Mouse (Mus musculus) midbrain, embryonic 10.5 days (tissue): ENCODE results near the gene Rbl1. TPM values are rescaled to one million over a fixed set of nuclear protein-coding genes. Genes with fewer than 3 reads are reported as not detected.
"Not testable (repeated sequence)": the region's sequence is repeated elsewhere in the genome, so short reads cannot be mapped to it uniquely, and the experiment has no call there.

Source experiments
- DNase-seq: peaks from one replicate; pipeline ENCODE4 v3.0.0-alpha.2; 2017; ENCODE audit warnings: low spot score
- H3K27ac ChIP-seq: fragments of 300-500 bp; sonication (generic); replicated peaks from 2 replicates; pipeline ENCODE4 v1.5.1; 2016; ENCODE audit warnings: mild to moderate bottlenecking
- H3K27me3 ChIP-seq: fragments of 300-500 bp; sonication (generic); 2 replicates; pipeline ENCODE4 v1.6.1; 2016; ENCODE audit warnings: low read depth, mild to moderate bottlenecking; ENCODE audit not compliant: poor library complexity, severe bottlenecking
- H3K36me3 ChIP-seq: fragments of 300-500 bp; sonication (generic); 2 replicates; pipeline ENCODE4 v1.6.1; 2016; ENCODE audit warnings: mild to moderate bottlenecking, moderate library complexity
- H3K4me1 ChIP-seq: fragments of 300-500 bp; sonication (generic); 2 replicates; pipeline ENCODE4 v1.6.1; 2016
- H3K4me3 ChIP-seq: fragments of 300-500 bp; sonication (generic); 2 replicates; pipeline ENCODE4 v1.5.1; 2016; ENCODE audit warnings: mild to moderate bottlenecking, moderate library complexity
- H3K9me3 ChIP-seq: fragments of 300-500 bp; sonication (generic); replicated peaks from 2 replicates; pipeline ENCODE4 v1.6.1; 2016; ENCODE audit warnings: mild to moderate bottlenecking
- WGBS: fragments of 180-500 bp; shearing (Covaris S2); methylation state at CpG from one replicate; pipeline ENCODE4 v1.1.7; 2016; 5-methylcytosine and 5-hydroxymethylcytosine counted together
- polyA plus RNA-seq: library from polyadenylated mRNA; unstranded; fragments of >200 nt; fragmentation: Nextera tagmentation; extraction: Ambion mirVana; gene quantifications from 2 replicates; pipeline ENCODE4 v1.2.1, GENCODE M21; 2016

Rbl1 gene
- polyA plus RNA-seq, 1 experiment from 2014 or later, result 27.8 TPM

- H3K4me1 ChIP-seq, result peaks cover 12% of the 10 kb centered on the region
- not testable (repeated sequence) for H3K4me3 ChIP-seq
- H3K36me3 ChIP-seq, result peaks cover 88% of the 10 kb centered on the region
These were observed 38.8 kb downstream of the Rbl1 start for GRCm38 (mm10) chr2:157165312-157166224.

DNA sequence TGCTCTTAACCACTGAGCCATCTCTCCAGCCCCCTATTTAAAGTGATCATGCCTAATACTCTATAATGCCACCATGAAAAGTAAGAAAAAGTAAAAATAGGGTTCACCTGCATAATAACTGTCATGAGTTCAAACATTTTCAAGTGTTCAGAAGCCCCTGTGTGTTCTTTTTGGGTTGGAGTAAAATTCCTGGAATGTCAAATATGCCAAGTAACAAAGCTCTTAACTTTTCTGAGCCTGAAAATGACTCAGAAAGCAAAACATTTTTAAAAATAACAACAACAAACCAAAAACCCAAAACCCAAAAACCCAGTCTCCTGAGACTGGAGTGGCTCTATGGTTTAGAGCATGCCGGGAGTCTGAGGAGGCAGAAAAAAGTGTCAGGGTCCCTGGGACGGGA is 40.2 kb downstream of the Rbl1 start:
- Histone ChIP-seq H3K27me3 (no peaks in the 10 kb centered on the region), H3K4me1 (no peaks in the 10 kb centered on the region), H3K36me3 (peaks cover 92% of the 10 kb centered on the region), H3K27ac (no peak overlapping the region), H3K9me3 (no peaks in the 10 kb centered on the region), H3K4me3 (no peak overlapping the region)
- 85% methylated on average over 2 of the region's 2 CpGs for WGBS
- DNase-seq, result no peak

More at GRCm38 (mm10) chr2:157165312-157166224, 38.8 kb downstream of the Rbl1 start:
- not testable (repeated sequence) for H3K9me3 ChIP-seq, H3K27me3 ChIP-seq, DNase-seq, H3K27ac ChIP-seq

- Histone ChIP-seq H3K9me3 (no peaks in the 10 kb centered on the region), H3K4me1 (no peaks in the 10 kb centered on the region), H3K4me3 (no peak overlapping the region), H3K27ac (no peak overlapping the region), H3K27me3 (no peaks in the 10 kb centered on the region), H3K36me3 (peaks cover 99% of the 10 kb centered on the region)
- DNase-seq, result no peak
- WGBS, result 82% methylated on average over 1 of the region's 1 CpGs
These were observed 48.3 kb downstream of the Rbl1 start for GRCm38 (mm10) chr2:157156079-157156478.

DNA sequence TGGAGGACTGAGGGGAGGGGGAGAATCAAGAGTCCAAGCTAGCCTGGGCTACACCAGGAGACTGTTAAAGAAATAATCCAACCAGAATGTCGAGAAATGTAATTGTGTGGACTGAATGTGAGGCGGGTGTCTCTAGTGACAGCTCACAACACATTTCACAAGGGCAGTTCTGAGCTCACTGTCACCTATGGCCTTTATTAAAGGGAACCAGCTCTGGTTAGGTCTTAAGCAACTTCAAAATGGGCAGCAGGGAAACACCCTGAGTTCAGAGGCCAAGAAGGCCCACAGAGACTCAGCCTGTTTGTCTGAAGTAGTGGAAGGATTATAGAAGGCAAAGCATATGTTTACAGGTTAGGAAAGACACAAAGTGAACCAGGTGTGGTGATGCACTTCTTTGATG is 51.1 kb downstream of the Rbl1 start:
- Histone ChIP-seq H3K27me3 (no peaks in the 10 kb centered on the region), H3K4me1 (no peaks in the 10 kb centered on the region), H3K36me3 (peaks cover 99% of the 10 kb centered on the region), H3K27ac (no peak overlapping the region), H3K4me3 (no peak overlapping the region), H3K9me3 (no peaks in the 10 kb centered on the region)
- DNase-seq, result no peak
- 87% methylated on average over 2 of the region's 2 CpGs for WGBS

GRCm38 (mm10) chr2:157148417-157148816 is 55.9 kb downstream of the Rbl1 start:
- 94% methylated on average over 5 of the region's 5 CpGs for WGBS
- no peak for DNase-seq
- Histone ChIP-seq H3K4me3 (no peak overlapping the region), H3K36me3 (peaks cover 95% of the 10 kb centered on the region), H3K9me3 (no peaks in the 10 kb centered on the region), H3K27ac (no peak overlapping the region), H3K27me3 (no peaks in the 10 kb centered on the region), H3K4me1 (no peaks in the 10 kb centered on the region)

- no peak overlapping the region for H3K27ac ChIP-seq
- H3K36me3 ChIP-seq, result peaks cover 86% of the 10 kb centered on the region
- H3K27me3 ChIP-seq, result no peaks in the 10 kb centered on the region
- H3K4me3 ChIP-seq, result no peak overlapping the region
- no peak for DNase-seq
- H3K9me3 ChIP-seq, result no peaks in the 10 kb centered on the region
- 95% methylated on average over 9 of the region's 9 CpGs for WGBS
- H3K4me1 ChIP-seq, result no peaks in the 10 kb centered on the region
These were observed 56.8 kb downstream of the Rbl1 start for GRCm38 (mm10) chr2:157147397-157148020.

- WGBS, result 87% methylated on average over 1 of the region's 1 CpGs
- Histone ChIP-seq H3K27ac (no peak overlapping the region), H3K4me1 (no peaks in the 10 kb centered on the region), H3K27me3 (no peaks in the 10 kb centered on the region), H3K4me3 (no peak overlapping the region), H3K36me3 (peaks cover 62% of the 10 kb centered on the region), H3K9me3 (peaks cover 8% of the 10 kb centered on the region; the same call in 1 of the 2 replicates)
- no peak for DNase-seq
These were observed 59.2 kb downstream of the Rbl1 start for GRCm38 (mm10) chr2:157145173-157145572.

- Histone ChIP-seq H3K36me3 (peaks cover 52% of the 10 kb centered on the region), H3K4me1 (no peaks in the 10 kb centered on the region), H3K27me3 (no peaks in the 10 kb centered on the region), H3K4me3 (no peak overlapping the region), H3K9me3 (peaks cover 14% of the 10 kb centered on the region; the same call in 1 of the 2 replicates), H3K27ac (no peak overlapping the region)
- 80% methylated on average over 5 of the region's 5 CpGs for WGBS
- DNase-seq, result no peak
These were observed 60.2 kb downstream of the Rbl1 start for GRCm38 (mm10) chr2:157144132-157144531.

DNA sequence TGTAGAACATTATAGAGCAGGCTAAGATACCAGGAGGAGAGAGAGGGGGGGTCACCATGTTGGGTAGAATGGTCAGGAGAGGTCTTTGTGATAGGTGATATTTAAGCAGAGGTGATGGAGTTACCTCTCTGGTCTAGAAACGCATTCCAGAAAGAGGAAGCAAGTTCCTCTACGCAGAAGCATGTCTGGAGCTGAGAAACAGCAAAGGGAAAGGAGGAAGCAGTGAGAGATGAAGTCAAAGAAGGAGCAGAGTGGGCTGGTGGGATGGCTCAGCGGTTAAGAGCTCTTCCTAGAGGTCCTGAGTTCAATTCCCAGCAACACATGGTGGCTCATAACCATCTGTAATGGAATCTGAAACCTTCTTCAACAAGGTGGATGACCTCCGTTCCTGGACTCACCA is 62.4 kb downstream of the Rbl1 start:
- WGBS, result 87% methylated on average over 4 of the region's 4 CpGs

GRCm38 (mm10) chr2:157139251-157139802 is 65.0 kb downstream of the Rbl1 start:
- peaks cover 7% of the 10 kb centered on the region for H3K4me1 ChIP-seq
- DNase-seq, result no peak
- WGBS, result 89% methylated on average over 5 of the region's 5 CpGs
- peaks cover 6% of the 10 kb centered on the region for H3K36me3 ChIP-seq
- H3K27me3 ChIP-seq, result no peaks in the 10 kb centered on the region
- no peak overlapping the region for H3K4me3 ChIP-seq
- peaks cover 14% of the 10 kb centered on the region; the same call in 1 of the 2 replicates for H3K9me3 ChIP-seq
- H3K27ac ChIP-seq, result no peak overlapping the region

More for the DNA sequence above, 62.4 kb downstream of the Rbl1 start:
- Histone ChIP-seq H3K27me3 (no peaks in the 10 kb centered on the region), H3K27ac (no peak overlapping the region), H3K4me1 (no peaks in the 10 kb centered on the region), H3K9me3 (peaks cover 14% of the 10 kb centered on the region; the same call in 1 of the 2 replicates), H3K4me3 (no peak overlapping the region), H3K36me3 (peaks cover 30% of the 10 kb centered on the region)
- no peak for DNase-seq

DNA sequence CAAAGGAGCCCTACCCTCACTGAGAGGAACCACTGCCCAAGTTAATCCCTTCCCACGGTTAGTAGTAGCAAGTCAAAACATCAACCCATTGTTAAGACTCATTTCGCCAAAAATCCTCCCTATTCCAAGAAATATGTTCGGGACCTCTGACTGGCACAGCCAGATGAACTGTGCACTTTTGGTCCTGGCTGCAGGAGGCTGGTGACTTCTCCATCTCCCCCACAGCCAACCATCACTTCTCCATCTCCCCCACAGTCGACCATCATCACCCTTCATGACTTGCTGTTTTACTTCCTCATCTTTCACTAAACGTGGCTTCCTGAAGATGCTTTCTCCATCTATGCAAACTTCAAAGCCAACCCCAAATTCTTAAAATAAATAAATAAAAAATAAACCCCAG is 65.5 kb downstream of the Rbl1 start:
- H3K27me3 ChIP-seq, result no peaks in the 10 kb centered on the region
- H3K27ac ChIP-seq, result no peak overlapping the region
- peaks cover 14% of the 10 kb centered on the region; the same call in 1 of the 2 replicates for H3K9me3 ChIP-seq
- H3K4me1 ChIP-seq, result peaks cover 12% of the 10 kb centered on the region
- no peak overlapping the region for H3K4me3 ChIP-seq
- no peak for DNase-seq
- peaks cover under 1% of the 10 kb centered on the region for H3K36me3 ChIP-seq
- WGBS, result 77% methylated on average over 5 of the region's 5 CpGs

GRCm38 (mm10) chr2:157137959-157138731 is 66.2 kb downstream of the Rbl1 start:
- H3K4me1 ChIP-seq, result peaks cover 15% of the 10 kb centered on the region
- DNase-seq, result no peak
- H3K27me3 ChIP-seq, result no peaks in the 10 kb centered on the region
- H3K4me3 ChIP-seq, result no peak overlapping the region
- no peaks in the 10 kb centered on the region for H3K36me3 ChIP-seq
- WGBS, result 95% methylated on average over 9 of the region's 9 CpGs
- peaks cover 14% of the 10 kb centered on the region; the same call in 1 of the 2 replicates for H3K9me3 ChIP-seq
- no peak overlapping the region for H3K27ac ChIP-seq
